Mouse (Mus musculus): ENCODE data around the gene Fam43a.

The Fam43a gene

DNA sequence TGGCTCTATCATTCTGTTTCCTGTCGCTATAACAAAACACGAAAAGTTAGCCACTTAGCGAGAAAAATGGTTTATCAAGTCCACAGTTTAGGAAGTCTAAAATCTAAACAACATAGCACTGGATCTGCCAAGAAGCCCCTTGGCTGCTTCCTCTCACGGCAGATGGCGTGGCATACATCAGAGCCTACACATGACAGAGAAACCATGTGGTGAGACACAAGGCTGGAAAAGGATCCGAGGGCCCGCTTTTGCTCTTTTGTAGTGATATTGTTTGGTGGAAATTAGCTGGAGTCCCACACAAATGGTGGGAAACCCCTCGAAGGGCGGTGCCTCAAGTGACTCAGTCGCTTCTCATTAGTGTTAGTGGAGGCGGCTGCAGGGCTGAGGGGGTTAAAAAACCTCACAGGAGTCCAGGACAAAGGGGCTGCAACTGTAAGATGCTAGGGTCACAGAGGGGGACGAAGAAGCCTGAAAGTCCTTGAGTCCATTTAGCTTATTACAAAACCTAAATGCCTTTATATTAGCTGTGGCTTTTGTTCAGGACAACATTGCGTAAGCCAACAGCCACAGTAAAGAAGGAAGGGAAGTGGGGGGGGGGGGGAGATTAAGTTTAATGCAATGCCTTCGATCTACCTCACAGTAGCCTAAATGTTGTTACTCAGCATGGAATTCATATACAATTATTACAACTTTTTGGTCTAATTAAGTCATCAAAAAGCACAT is 3.5 kb upstream of the Fam43a start:
- DNase-seq, result no peak

DNA sequence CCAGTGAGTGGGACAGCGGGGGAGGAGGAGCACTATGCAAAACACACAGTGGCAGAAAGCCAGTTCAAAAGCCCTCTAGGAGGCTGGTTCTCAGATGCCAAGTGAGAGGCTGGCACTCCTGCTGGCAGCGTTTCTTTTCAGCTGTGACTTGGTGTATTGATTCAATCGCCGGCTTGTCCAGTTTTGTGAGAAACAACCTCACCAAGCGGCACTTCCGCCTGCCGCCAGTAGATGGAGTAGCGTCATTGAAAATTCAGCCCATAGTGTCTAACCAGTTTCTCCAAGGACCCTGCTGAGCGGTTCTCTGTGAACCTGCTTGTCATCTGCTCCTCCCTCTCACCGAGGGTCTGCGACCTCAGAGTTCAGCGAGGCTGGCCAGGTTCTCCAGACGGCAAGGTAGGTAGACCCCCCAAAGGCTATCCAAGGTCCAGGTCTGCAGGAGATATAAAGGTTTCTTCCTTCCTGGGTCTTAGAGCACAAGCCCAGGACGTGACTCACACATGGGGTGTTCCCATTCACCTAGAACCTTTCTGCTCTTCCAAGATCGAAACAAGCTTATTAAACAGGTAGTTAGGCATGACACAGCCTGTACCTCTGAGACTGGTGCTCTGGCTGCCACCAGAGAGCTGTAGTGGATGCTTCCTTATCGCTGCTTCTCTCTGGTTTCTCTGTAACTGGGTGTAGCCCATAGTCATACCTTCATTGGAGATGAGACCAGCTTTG is 2.4 kb upstream of the Fam43a start:
- DNase-seq, result peak; percentile 91

DNA sequence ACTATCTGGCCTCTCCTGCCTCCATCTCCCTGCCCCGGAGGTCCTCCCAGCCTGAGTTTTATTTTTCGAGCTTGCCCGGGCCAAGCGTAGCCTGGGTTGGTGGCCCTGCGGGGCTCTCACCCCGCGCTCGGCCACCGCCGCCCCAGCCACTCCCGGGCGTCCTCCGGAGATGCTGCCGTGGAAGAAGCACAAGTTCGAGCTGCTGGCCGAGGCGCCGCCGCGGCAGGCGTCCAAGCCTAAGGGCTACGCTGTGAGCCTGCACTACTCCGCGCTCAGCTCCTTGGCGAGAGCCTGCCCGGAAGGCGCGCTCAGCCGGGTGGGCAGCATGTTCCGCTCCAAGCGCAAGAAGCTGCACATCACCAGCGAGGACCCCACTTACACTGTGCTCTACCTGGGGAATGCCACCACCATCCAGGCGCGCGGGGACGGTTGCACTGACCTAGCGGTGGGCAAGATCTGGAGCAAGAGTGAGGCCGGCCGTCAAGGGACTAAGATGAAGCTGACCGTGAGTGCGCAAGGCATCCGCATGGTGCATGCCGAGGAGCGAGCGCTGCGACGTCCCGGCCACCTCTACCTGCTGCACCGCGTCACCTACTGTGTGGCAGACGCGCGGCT is 1.0 kb downstream of the Fam43a start:
- DNase-seq, result peak; percentile 74

DNA sequence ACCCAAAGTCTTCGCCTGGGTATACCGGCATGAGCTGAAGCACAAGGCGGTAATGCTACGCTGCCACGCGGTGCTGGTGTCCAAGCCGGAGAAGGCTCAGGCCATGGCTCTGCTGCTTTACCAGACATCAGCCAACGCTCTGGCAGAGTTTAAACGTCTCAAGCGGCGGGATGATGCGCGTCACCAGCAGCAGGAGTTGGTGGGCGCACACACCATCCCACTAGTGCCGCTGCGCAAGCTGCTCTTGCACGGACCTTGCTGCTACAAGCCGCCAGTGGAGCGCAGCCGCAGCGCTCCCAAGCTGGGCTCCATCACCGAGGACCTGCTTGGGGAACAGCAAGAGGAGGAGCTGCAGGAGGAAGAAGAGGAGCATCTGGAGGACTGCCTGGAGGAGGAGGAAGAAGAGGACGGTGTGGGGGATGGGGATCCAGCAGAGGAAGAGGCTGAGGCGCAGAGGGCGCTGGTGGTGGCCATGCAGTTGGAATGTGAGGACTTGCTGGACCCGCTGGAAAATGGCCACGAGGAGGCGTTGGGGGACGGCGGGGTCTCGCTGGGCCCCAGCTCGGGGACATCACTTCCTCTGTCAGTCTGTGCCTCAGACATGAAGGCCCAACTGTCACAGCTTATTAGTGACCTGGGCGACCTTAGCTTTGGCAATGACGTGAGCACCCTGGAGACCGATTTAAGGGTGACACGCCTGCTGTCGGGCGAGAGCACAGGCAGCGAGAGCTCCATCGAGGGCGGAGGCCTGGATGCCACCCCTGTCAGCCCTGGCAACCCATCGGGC is 1.7 kb downstream of the Fam43a start:
- DNase-seq, result peak; percentile 81

DNA sequence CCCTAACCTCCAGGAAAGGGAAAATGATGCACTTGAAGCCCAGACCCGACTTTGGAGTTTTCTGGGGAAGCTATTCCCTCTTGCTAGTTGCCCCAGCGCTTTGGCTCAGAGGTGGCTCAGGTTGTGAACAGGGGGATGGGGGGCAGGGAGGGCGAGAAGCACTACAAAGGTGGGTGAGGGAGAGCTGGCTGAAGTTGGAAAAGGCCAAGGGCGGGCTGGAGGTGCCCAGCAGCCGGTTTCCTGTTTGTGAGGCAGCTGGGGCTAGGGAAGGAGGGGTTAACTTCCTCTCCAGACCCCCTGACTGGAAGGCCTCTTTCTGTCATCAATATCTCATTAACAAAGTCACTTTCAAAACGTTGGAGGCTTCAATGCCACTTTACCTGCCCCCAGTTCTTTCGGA is 2.4 kb downstream of the Fam43a start:
- peak; percentile 43 for DNase-seq

- DNase-seq, result peak; percentile 60
These were observed 3.4 kb downstream of the Fam43a start for GRCm38 (mm10) chr16:30602684-30603530.

DNA sequence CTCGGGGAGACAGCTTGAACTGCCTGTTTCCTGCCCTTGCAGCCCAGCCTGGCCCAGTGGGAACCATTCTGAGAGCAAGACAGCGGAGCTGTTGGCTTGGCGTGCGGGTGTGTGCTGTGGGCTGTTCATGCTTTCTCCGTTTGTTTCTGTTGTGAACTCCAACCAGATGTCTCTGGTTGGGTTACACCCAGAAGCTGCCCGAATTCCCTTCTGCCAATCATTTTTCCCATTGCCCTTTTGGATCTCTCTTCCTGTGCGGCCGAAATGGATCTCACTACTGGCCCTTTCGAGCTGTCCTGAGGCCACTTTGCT is 4.0 kb downstream of the Fam43a start:
- DNase-seq, result peak; percentile 56

DNA sequence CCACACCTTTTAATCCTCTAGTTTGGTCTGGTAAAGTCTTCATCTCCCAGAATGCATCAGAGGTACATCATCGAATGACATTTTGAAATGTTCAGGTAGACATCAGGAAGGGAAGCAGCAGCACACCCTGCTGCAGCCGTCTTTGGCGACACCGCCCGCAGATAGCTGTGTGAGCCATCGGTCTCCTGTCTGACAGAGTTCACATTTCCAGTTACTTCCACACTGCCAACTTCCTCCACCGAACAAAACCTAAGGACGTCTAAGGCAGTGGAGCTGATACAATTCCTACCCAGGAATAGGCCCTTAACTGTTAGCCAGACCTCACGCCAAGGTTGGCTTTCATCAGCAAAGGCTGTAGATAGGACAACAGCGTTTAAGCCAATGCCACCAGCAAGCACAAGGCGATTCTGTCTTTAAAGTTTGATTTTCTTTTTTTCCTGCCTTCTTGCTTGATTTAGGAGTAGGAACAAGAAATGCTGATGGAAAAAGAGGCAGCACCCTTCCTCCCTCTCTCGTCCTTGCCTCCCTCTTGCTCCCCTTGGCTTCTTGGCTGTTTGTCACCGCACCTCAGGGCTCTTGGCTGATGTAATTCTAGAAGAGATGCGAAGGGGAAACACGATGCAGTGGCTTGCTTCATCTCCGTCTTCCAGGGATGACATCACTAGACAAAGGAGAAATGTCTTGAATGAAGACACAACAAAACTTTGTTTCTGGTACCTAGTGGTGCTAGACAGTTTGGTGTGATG is 4.7 kb downstream of the Fam43a start:
- DNase-seq, result no peak

GRCm38 (mm10) chr16:30604807-30605137 is 5.2 kb downstream of the Fam43a start:
- no peak for DNase-seq

GRCm38 (mm10) chr16:30605528-30605927 is 6.0 kb downstream of the Fam43a start:
- DNase-seq, result peak; percentile 70

DNA sequence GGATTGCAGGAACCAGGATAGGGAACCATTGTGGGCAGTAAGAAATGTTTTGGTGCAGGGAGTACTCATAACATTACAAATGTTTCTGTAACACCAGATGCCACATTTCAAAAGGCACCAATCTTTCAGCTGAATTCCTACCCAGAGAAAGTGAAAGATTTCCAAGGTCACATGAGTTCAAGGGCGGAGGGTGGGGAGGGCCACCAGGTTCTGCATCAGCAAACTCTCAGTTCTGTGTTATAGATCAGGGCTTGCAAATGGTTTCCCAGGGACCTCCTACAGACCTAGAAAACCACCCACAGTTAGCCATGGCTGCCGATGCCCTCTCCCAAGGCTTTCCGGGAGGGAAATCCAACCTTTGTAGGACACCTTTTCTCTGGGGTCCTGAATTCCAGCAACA is 8.3 kb downstream of the Fam43a start:
- DNase-seq, result no peak

DNA sequence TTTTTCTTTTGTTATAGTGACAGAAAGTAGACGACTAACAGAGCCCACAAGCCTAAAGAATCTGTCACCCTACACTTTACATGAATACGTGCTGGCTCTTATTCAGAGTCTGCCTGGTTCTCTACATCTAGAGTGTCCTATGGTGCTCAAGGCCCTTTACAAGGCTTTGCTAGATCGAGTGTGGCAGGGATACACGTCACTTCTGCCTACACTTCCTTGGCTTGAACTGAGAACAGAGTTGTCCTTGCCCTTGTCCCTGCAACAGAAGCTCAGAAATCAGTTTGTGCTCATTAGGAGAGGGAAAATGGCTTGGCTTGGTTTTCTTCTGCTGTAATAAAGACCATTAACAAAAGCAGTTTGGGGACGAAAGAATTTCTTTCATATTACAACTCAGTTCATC is 11.8 kb downstream of the Fam43a start:
- DNase-seq, result no peak

DNA sequence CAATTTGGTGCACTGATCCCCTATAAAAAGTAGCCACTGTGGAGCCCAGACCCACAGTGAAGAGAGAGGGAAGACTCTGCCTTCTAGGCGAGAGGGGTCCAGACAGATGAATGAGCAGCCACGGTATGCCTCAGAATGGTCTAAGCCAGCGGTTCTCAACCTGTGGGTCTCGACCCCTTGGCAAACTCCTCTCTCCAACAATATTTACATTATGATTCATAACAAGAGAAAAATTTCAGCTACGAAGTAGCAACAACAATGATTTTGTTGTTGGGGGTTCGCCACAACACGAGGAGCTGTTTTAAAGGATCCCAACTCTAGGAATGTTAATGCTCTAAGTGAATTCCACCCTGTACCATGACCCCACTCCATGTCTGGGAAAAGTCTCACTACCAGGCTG is 13.6 kb downstream of the Fam43a start:
- DNase-seq, result no peak

- no peak for DNase-seq
These were observed 14.6 kb downstream of the Fam43a start for GRCm38 (mm10) chr16:30614122-30614521.

- DNase-seq, result no peak
These were observed 15.3 kb downstream of the Fam43a start for GRCm38 (mm10) chr16:30614705-30615317.

DNA sequence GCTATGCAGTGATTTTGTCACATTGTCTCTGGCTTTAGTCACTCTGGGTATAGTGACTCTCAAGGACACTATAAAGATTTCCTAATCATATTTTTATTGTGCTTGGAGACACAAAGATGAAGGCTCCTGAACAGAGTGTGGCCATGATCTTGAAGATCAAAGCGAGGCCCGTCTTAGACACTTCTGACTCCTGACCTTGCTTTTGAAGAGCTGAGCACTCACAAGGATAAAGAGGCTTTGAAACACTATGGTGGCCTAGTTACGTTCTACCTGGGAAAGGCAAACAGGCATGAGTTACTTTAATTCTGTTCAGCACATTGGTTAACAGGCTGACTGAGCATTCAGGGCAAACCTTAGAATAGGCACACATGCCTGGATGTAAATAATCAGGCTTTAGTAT is 16.8 kb downstream of the Fam43a start:
- no peak for DNase-seq

- no peak for DNase-seq
These were observed 24.1 kb downstream of the Fam43a start for GRCm38 (mm10) chr16:30623645-30624044.

DNA sequence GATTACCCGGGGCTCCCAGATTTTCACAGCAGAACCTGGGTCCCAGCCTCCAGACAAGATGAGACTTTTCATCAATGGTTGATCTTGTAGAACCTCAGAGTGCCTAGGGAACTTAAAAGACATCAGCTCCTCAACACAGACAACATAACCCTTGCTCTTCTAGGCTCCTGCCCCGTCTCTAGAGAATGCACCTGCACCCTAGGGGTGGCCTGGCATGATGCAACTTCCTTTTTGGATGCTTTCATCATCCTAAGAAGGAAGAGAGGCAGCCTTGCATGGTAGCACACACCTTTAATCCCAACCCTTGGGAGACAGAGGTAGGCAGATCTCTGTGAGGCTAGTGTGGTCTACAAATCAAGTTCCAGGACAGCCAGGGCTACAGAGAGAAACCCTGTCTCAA is 25.1 kb downstream of the Fam43a start:
- DNase-seq, result no peak

DNA sequence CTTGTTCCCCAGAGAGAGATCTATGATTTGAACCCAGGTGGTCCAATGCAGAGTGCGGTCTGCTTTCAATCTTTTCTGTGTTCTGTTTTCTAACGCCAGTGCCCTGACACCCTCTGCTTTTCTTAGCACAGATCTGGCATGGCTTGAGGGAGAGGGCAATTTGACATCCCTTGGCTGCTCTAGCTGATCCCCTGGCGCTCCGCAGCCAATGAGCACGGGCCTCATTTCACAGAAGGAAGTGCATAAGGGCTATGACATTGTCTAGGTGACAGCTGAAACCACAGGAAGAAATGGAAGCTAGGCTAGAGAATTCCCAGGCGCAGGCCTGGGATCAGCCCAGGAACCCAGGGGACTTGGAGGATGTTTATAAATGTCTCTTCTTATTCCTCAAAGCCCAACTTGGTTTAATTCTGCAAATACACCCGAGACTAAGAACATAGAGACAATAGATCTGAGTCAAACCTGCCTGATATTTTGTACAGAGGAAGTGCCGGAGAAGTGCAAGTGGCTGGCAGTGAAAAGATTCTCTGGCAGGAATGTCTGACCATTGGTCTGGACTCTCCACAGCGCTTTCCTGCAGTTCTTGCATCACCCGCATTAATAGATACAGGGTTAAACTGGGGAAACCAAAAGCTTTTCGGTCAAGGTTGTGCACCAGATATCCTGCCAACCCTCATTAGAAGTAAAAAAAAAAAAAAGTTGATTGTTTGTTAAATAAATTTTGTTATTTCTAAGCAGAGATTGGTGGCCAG is 28.2 kb downstream of the Fam43a start:
- DNase-seq, result peak; percentile 27

GRCm38 (mm10) chr16:30628401-30628800 is 28.9 kb downstream of the Fam43a start:
- DNase-seq, result no peak

- no peak for DNase-seq
These were observed 30.0 kb downstream of the Fam43a start for GRCm38 (mm10) chr16:30629509-30629908.

Measured in embryo, embryonic 11 days (tissue).